Mouse (Mus musculus) MEL (cell line): ENCODE data around the gene Atp13a3. TPM values are rescaled to one million over a fixed set of nuclear protein-coding genes. Genes with fewer than 3 reads are reported as not detected.
A peak's percentile ranks its signal among the peaks of the same experiment; 100 is the strongest.

Source experiments
- DNase-seq: peaks from one replicate; pipeline ENCODE4 v3.0.0; 2011; ENCODE audit warnings: low read depth, low spot score
- H3K27ac ChIP-seq: 2 replicates; pipeline ENCODE4 v1.5.1; 2012; ENCODE audit warnings: low read depth, mild to moderate bottlenecking, control low read depth, low read length, moderate library complexity; ENCODE audit not compliant: control insufficient read depth
- H3K27me3 ChIP-seq, 2 experiments: fragments of 150-350 bp in 1 of 2; sonication (generic) in 1 of 2; 2 replicates each; pipeline ENCODE4 v1.6.1; 2012; ENCODE audit warnings: low read length in 2 of 2, mild to moderate bottlenecking in 2 of 2, improper control_type of control experiment in 1 of 2, moderate library complexity in 1 of 2; ENCODE audit not compliant: insufficient read depth in 2 of 2, control insufficient read depth in 1 of 2
- H3K36me3 ChIP-seq, 2 experiments: 2 replicates each; pipeline ENCODE4 v1.6.1; 2012 to 2014; ENCODE audit warnings: low read length in 2 of 2, improper control_type of control experiment in 1 of 2, inconsistent platforms in 1 of 2, mild to moderate bottlenecking in 1 of 2; ENCODE audit not compliant: insufficient read depth in 2 of 2, control insufficient read depth in 1 of 2
- H3K4me1 ChIP-seq, 2 experiments: fragments of 150-350 bp in 1 of 2; sonication (generic) in 1 of 2; 2 replicates each; pipeline ENCODE4 v1.6.1; 2012; ENCODE audit warnings: low read length in 2 of 2, improper control_type of control experiment in 1 of 2, mild to moderate bottlenecking in 1 of 2; ENCODE audit not compliant: insufficient read depth in 2 of 2, control insufficient read depth in 1 of 2
- H3K4me3 ChIP-seq, 2 experiments: fragments of 150-350 bp in 1 of 2; sonication (generic) in 1 of 2; 2 replicates each; pipeline ENCODE4 v1.5.1; 2012; ENCODE audit warnings: low read depth in 2 of 2, low read length in 2 of 2, mild to moderate bottlenecking in 2 of 2, moderate library complexity in 2 of 2, control low read depth in 1 of 2, improper control_type of control experiment in 1 of 2; ENCODE audit not compliant: control insufficient read depth in 1 of 2, insufficient read depth in 1 of 2
- H3K79me2 ChIP-seq: 2 replicates; pipeline ENCODE4 v1.6.1; 2012; ENCODE audit warnings: mild to moderate bottlenecking, low read length, moderate library complexity; ENCODE audit not compliant: control insufficient read depth, poor library complexity, insufficient read depth
- H3K9ac ChIP-seq: 2 replicates; pipeline ENCODE4 v1.6.1; 2012; ENCODE audit warnings: low read depth, mild to moderate bottlenecking, control low read depth, low read length, moderate library complexity; ENCODE audit not compliant: control insufficient read depth, poor library complexity, severe bottlenecking
- H3K9me3 ChIP-seq: fragments of 150-350 bp; sonication (generic); replicated peaks from 2 replicates; pipeline ENCODE4 v1.6.1; 2012; ENCODE audit warnings: mild to moderate bottlenecking, low read length, improper control_type of control experiment, moderate library complexity; ENCODE audit not compliant: insufficient read depth
- E2F4 ChIP-seq: IDR thresholded peaks from 2 replicates; pipeline ENCODE4 v1.6.1; 2011; ENCODE audit warnings: low read depth, low read length, improper control_type of control experiment, borderline replicate concordance
- ELF1 ChIP-seq: IDR thresholded peaks from 2 replicates; pipeline ENCODE4 v1.6.1; 2014; ENCODE audit warnings: low read depth, mild to moderate bottlenecking, inconsistent platforms, low read length, improper control_type of control experiment, moderate library complexity
- EP300 ChIP-seq, 2 experiments: IDR thresholded peaks; 2 replicates each; pipeline ENCODE4 v1.6.1; 2011; ENCODE audit warnings: improper control_type of control experiment in 2 of 2, low read length in 2 of 2, low read depth in 1 of 2, mild to moderate bottlenecking in 1 of 2
- ETS1 ChIP-seq: IDR thresholded peaks from 2 replicates; pipeline ENCODE4 v1.6.1; 2012; ENCODE audit warnings: low read depth, mild to moderate bottlenecking, inconsistent platforms, low read length, improper control_type of control experiment, moderate library complexity
- KAT2A ChIP-seq: conservative IDR thresholded peaks from 2 replicates; pipeline ENCODE4 v1.6.1; 2012; ENCODE audit warnings: low read depth, low read length, improper control_type of control experiment, inconsistent platforms
- MXI1 ChIP-seq: IDR thresholded peaks from 2 replicates; pipeline ENCODE4 v1.6.1; 2011; ENCODE audit warnings: mild to moderate bottlenecking, low read depth, low read length, improper control_type of control experiment
- MYC ChIP-seq: IDR thresholded peaks from 2 replicates; pipeline ENCODE4 v1.6.1; 2011; ENCODE audit warnings: low read depth, mild to moderate bottlenecking, low read length, improper control_type of control experiment, moderate library complexity
- NELFE ChIP-seq: IDR thresholded peaks from 2 replicates; pipeline ENCODE4 v1.6.1; 2011; ENCODE audit warnings: low read depth, low read length, improper control_type of control experiment
- SIN3A ChIP-seq: IDR thresholded peaks from 2 replicates; pipeline ENCODE4 v1.6.1; 2012; ENCODE audit warnings: low read length, improper control_type of control experiment, inconsistent platforms
- SMC3 ChIP-seq: IDR thresholded peaks from 2 replicates; pipeline ENCODE4 v1.6.1; 2011; ENCODE audit warnings: low read depth, low read length, improper control_type of control experiment
- TBP ChIP-seq: IDR thresholded peaks from 2 replicates; pipeline ENCODE4 v1.8.0; 2011; ENCODE audit warnings: low read depth, low read length, improper control_type of control experiment
- TCF12 ChIP-seq: IDR thresholded peaks from 2 replicates; pipeline ENCODE4 v1.6.1; 2014; ENCODE audit warnings: low read depth, mild to moderate bottlenecking, inconsistent platforms, low read length, improper control_type of control experiment, moderate library complexity
- USF2 ChIP-seq, 2 experiments: IDR thresholded peaks; 2 replicates each; pipeline ENCODE4 v1.6.1; 2011 to 2012; ENCODE audit warnings: improper control_type of control experiment in 2 of 2, low read length in 2 of 2, borderline replicate concordance in 1 of 2, inconsistent platforms in 1 of 2, low read depth in 1 of 2, mild to moderate bottlenecking in 1 of 2; ENCODE audit not compliant: insufficient read depth in 1 of 2
- ZNF384 ChIP-seq: IDR thresholded peaks from 2 replicates; pipeline ENCODE4 v1.6.1; 2012; ENCODE audit warnings: low read depth, mild to moderate bottlenecking, inconsistent platforms, low read length, improper control_type of control experiment
- polyA plus RNA-seq, 2 experiments: library from polyadenylated mRNA; stranded (reverse) in 1 of 2; unstranded in 1 of 2; fragments of >175 nt in 1 of 2; fragments of >200 nt in 1 of 2; gene quantifications; 2 replicates each; pipeline versions ENCODE4 v1.2.1 to v1.2.4; 2012; ENCODE audit warnings: low replicate concordance in 2 of 2, low read depth in 1 of 2; ENCODE audit not compliant: insufficient read length in 2 of 2, insufficient read depth in 1 of 2, missing spikeins in 1 of 2
- total RNA-seq: library from RNA; depleted of rRNA; stranded (reverse); fragments of 300-350 nt; gene quantifications from 2 replicates; pipeline ENCODE4 v1.2.3, GENCODE M21; 2012

Gene Atp13a3
- total and polyA plus RNA-seq, 3 experiments: 93.3 to 120 (median 117) TPM

DNA sequence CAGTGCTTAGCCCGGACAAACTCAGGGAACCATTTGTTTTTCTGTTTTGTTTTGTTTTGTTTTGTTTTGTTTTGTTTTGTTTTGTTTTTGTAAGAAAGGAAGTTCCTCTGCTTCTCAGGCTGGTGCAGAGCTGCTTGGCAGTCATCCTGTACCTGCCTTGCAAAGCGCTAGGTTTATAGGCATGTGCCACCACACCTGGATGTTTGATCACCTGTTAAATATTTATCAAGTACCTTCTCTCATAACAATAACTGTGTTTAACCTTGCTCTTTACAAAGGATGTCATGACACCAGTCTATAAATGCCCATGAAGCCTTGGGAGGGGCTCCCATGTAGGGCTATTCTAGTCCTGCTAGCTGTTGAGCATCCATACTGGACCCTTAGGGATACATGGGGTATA, 10.9 kb upstream of the Atp13a3 start:
- TF ChIP-seq ETS1 (no peak), E2F4 (no peak), SIN3A (peak; percentile 3; the same call in 1 of the 2 replicates), ELF1 (no peak), MXI1 (0 out of 2 replicates have a peak, but pooled peaks have one; percentile 6), NELFE (0 out of 2 replicates have a peak, but pooled peaks have one; percentile 17), KAT2A (no peak)
- H3K27ac ChIP-seq: peak overlapping the region; percentile 56
- no peak for DNase-seq

GRCm38 (mm10) chr16:30416284-30416683, 10.5 kb upstream of the Atp13a3 start:
- Histone ChIP-seq H3K4me3 (peak overlapping the region; percentile 51 to 60), H3K36me3 (peaks cover 0 to 15% of the 10 kb centered on the region in 2 experiments; a peak in 2 of 4 replicates), H3K9ac (peak overlapping the region; percentile 46), H3K9me3 (no peaks in the 10 kb centered on the region)
- 0 out of 2 replicates have a peak, but pooled peaks have one; percentile 37 for TF ChIP-seq ELF1
- TF ChIP-seq ETS1: peak; percentile 85
- peak; percentile 42; the same call in 1 of the 2 replicates for TF ChIP-seq TCF12
- TF ChIP-seq MXI1: peak; percentile 23; the same call in 1 of the 2 replicates
- TF ChIP-seq EP300 (IDR thresholded peaks at IDR 0.05; ENCODE audit: low read depth in 1 of 2, low read length in 2 of 2): peak; percentile 43 to 50; a peak in 3 of 4 replicates
- peak; percentile 86 for TF ChIP-seq TBP
- TF ChIP-seq SMC3: no peak
- no peak for TF ChIP-seq USF2 (IDR thresholded peaks at IDR 0.05; ENCODE audit: borderline replicate concordance in 1 of 2, insufficient read depth in 1 of 2, low read depth in 1 of 2, low read length in 2 of 2)
- TF ChIP-seq ZNF384: no peak
- peak; percentile 32; the same call in 1 of the 2 replicates for TF ChIP-seq SIN3A
- no peak; the same call in 1 of the 2 replicates for TF ChIP-seq MYC
- TF ChIP-seq, all 39 proteins: peak for 7
- peak; percentile 93 for DNase-seq
- Histone ChIP-seq H3K27ac (peak overlapping the region; percentile 72), H3K27me3 (no peaks in the 10 kb centered on the region), H3K4me1 (peaks cover 7 to 20% of the 10 kb centered on the region in 2 experiments), H3K79me2 (no peaks in the 10 kb centered on the region)

More for the DNA sequence above, 10.9 kb upstream of the Atp13a3 start:
- Histone ChIP-seq H3K4me1 (peaks cover 3 to 15% of the 10 kb centered on the region in 2 experiments), H3K9ac (peak overlapping the region; percentile 42), H3K27me3 (no peaks in the 10 kb centered on the region), H3K79me2 (no peaks in the 10 kb centered on the region), H3K36me3 (peaks cover 0 to 11% of the 10 kb centered on the region in 2 experiments; a peak in 2 of 4 replicates), H3K9me3 (no peaks in the 10 kb centered on the region), H3K4me3 (peak overlapping the region in 1 of 2 experiments; percentile 6; a peak in 1 of 4 replicates)
